Mouse (Mus musculus) thymus, adult 2 months (tissue): ENCODE measurements around the gene Plxnd1.

Experiments
- CTCF ChIP-seq: fragments of 200-500 bp; IDR thresholded peaks from 2 replicates; pipeline ENCODE4 v1.5.1; 2012; ENCODE audit warnings: mild to moderate bottlenecking, control low read depth, low read length, moderate library complexity, borderline replicate concordance; ENCODE audit not compliant: control insufficient read depth, poor library complexity, insufficient read depth; ENCODE audit errors: extremely low read depth
- POLR2A ChIP-seq: fragments of 200-500 bp; IDR thresholded peaks from 2 replicates; pipeline ENCODE4 v1.6.1; 2012; ENCODE audit warnings: mild to moderate bottlenecking, low read length, control low read depth, moderate library complexity; ENCODE audit not compliant: control insufficient read depth, poor library complexity, insufficient read depth; ENCODE audit errors: extremely low read depth

DNA sequence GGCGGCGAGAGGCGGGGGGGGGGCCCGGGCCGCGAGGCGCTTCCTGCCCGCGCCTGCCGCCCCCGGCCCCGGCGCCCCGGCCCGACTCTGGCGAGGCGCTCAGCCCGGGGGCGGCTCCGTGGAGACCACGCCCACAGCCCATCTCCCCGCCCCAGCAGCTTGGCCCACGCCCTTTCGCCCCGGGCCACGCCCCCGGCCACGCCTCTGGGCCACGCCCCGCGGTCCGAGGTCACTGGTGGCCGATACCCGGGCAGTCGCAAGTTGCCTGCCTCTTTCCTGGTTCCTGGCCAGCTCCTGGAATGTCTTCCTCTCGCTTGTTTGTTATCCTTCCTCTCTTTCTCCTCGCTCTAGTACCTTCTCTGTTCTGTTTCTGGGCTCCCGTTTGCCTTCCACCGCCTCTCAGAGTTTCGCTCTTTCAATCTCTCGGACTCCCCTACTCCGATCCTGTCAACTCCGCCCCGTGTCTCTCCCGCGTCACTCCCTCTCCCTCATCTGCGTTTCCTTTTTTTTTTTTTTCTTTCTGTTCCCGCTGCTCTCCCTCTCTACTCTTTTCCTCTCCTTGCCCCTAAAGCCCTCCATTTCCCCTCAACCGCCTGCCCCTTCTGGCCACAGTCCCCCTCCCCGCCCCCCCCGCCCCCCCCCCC, at the start of gene Plxnd1:
- TF ChIP-seq CTCF (0 out of 2 replicates have a peak, but pooled peaks have one; percentile 36), POLR2A (no peak)
